Mouse (Mus musculus) kidney, adult 8-10 months (tissue): ENCODE results near the gene Ceacam9.

Experiments used
- DNase-seq, 2 experiments: peaks; one replicate each; pipeline ENCODE4 v3.0.0; 2022

Gene Ceacam9

GRCm38 (mm10) chr7:16745373-16745772 is 23.6 kb downstream of the Ceacam9 start:
- DNase-seq: no peak

- peak; percentile 34 to 47 for DNase-seq
Measured at GRCm38 (mm10) chr7:16746093-16746492, 24.4 kb downstream of the Ceacam9 start.

- DNase-seq: no peak
Measured at GRCm38 (mm10) chr7:16747656-16748055, 25.9 kb downstream of the Ceacam9 start.

- DNase-seq: no peak
Measured at GRCm38 (mm10) chr7:16752016-16752415, 30.3 kb downstream of the Ceacam9 start.

GRCm38 (mm10) chr7:16755362-16756017 is 33.8 kb downstream of the Ceacam9 start:
- peak; percentile 21 to 33 for DNase-seq

GRCm38 (mm10) chr7:16758872-16759574 is 37.3 kb downstream of the Ceacam9 start:
- DNase-seq: no peak

GRCm38 (mm10) chr7:16760292-16760691 is 38.6 kb downstream of the Ceacam9 start:
- DNase-seq: peak in 1 of 2 experiments; percentile 18

- DNase-seq: peak; percentile 38 to 48
Measured at GRCm38 (mm10) chr7:16761005-16761481, 39.3 kb downstream of the Ceacam9 start.

- DNase-seq: no peak
Measured at GRCm38 (mm10) chr7:16761630-16762029, 39.9 kb downstream of the Ceacam9 start.

- no peak for DNase-seq
Measured at GRCm38 (mm10) chr7:16763463-16764218, 41.9 kb downstream of the Ceacam9 start.

- no peak for DNase-seq
Measured at GRCm38 (mm10) chr7:16766443-16766842, 44.7 kb downstream of the Ceacam9 start.
